Mouse (Mus musculus) left cerebral cortex, postnatal 10 days (tissue): ENCODE results near the gene Arpc5. TPM values are rescaled to one million over a fixed set of nuclear protein-coding genes. Genes with fewer than 3 reads are reported as not detected.
"Not testable (repeated sequence)": the region's sequence is repeated elsewhere in the genome, so short reads cannot be mapped to it uniquely, and the experiment has no call there.

Source experiments
- DNase-seq, 2 experiments: peaks; one replicate each; pipeline ENCODE4 v3.0.0; 2021 to 2022; ENCODE audit warnings: low spot score in 2 of 2, mixed read lengths in 1 of 2; ENCODE audit errors: extremely low spot score in 1 of 2
- intact Hi-C: fragments of 180-260 bp; cut with DNase I; formaldehyde crosslinking; loops from one replicate; pipeline ENCODE4 v1.15.1; 2025
- total RNA-seq, 2 experiments: library from RNA; stranded (reverse); gene quantifications; 2 replicates each; pipeline ENCODE4 v1.2.3; 2021

The Arpc5 gene
- total RNA-seq, 2 experiments from 2014 or later, result 210 to 213 TPM

GRCm38 (mm10) chr1:152767749-152768488 is 1.6 kb downstream of the Arpc5 start:
- intact Hi-C loops, result loop anchor here (5.0 to 10.0 kb wide), 2 partner anchors 246 to 363 kb away; no protein-coding TSS in a partner anchor
- peak; percentile 82 to 84 for DNase-seq

GRCm38 (mm10) chr1:152771016-152771415 is 4.7 kb downstream of the Arpc5 start:
- intact Hi-C loops, result loop anchor here (10.0 kb wide), 1 partner anchor 64 kb away; no protein-coding TSS in a partner anchor
- DNase-seq, result no peak

- intact Hi-C loops, result loop anchor here (10.0 kb wide), 1 partner anchor 60 kb away; no protein-coding TSS in a partner anchor
- not testable (repeated sequence) for DNase-seq
Measured at GRCm38 (mm10) chr1:152774601-152775000, 8.3 kb downstream of the Arpc5 start.

GRCm38 (mm10) chr1:152779071-152779737 is 12.9 kb downstream of the Arpc5 start:
- peak in 1 of 2 experiments; percentile 83 for DNase-seq
- intact Hi-C loops, result loop anchor here (10.0 kb wide), 1 partner anchor 56 kb away; no protein-coding TSS in a partner anchor

GRCm38 (mm10) chr1:152784620-152785019 is 18.3 kb downstream of the Arpc5 start:
- intact Hi-C loops, result no loop called here
- DNase-seq, result no peak

GRCm38 (mm10) chr1:152785446-152785845 is 19.1 kb downstream of the Arpc5 start:
- DNase-seq, intact Hi-C loops: not testable (repeated sequence)

- DNase-seq, result no peak
- intact Hi-C loops, result no loop called here
Measured at GRCm38 (mm10) chr1:152786953-152787352, 20.6 kb downstream of the Arpc5 start.

GRCm38 (mm10) chr1:152788121-152788660 is 21.8 kb downstream of the Arpc5 start:
- intact Hi-C loops, result no loop called here
- DNase-seq, result no peak

- intact Hi-C loops, result no loop called here
- DNase-seq, result no peak
Measured at GRCm38 (mm10) chr1:152790254-152790653, 23.9 kb downstream of the Arpc5 start.

GRCm38 (mm10) chr1:152790821-152791220 is 24.5 kb downstream of the Arpc5 start:
- DNase-seq, result no peak
- intact Hi-C loops, result no loop called here

GRCm38 (mm10) chr1:152791269-152791668 is 24.9 kb downstream of the Arpc5 start:
- DNase-seq, result no peak
- intact Hi-C loops, result no loop called here

GRCm38 (mm10) chr1:152792736-152793494 is 26.6 kb downstream of the Arpc5 start:
- intact Hi-C loops, result no loop called here
- peak; percentile 40 to 60 for DNase-seq

GRCm38 (mm10) chr1:152793495-152794130 is 27.3 kb downstream of the Arpc5 start:
- no peak for DNase-seq
- intact Hi-C loops, result no loop called here

- intact Hi-C loops, result no loop called here
- no peak for DNase-seq
Measured at GRCm38 (mm10) chr1:152795688-152796255, 29.4 kb downstream of the Arpc5 start.

GRCm38 (mm10) chr1:152796683-152797263 is 30.4 kb downstream of the Arpc5 start:
- intact Hi-C loops, result no loop called here
- no peak for DNase-seq

GRCm38 (mm10) chr1:152798125-152798524 is 31.8 kb downstream of the Arpc5 start:
- DNase-seq, result no peak
- intact Hi-C loops, result no loop called here

GRCm38 (mm10) chr1:152799897-152800296 is 33.6 kb downstream of the Arpc5 start, which contains the start of gene Ncf2:
TSS of gene Ncf2 (plus strand) at chr1:152800194.
- no peak for DNase-seq
- intact Hi-C loops, result no loop called here

- intact Hi-C loops, result no loop called here
- DNase-seq, result no peak
Measured at GRCm38 (mm10) chr1:152800633-152801176, 34.4 kb downstream of the Arpc5 start.
